Mouse (Mus musculus) E14TG2a.4 (cell line): ENCODE data around the gene Cilp2.

Experiments
- CTCF ChIP-seq: conservative IDR thresholded peaks from 2 replicates; pipeline ENCODE4 v1.5.1; 2014; ENCODE audit warnings: low read length
- POU5F1 ChIP-seq: IDR thresholded peaks from 2 replicates; pipeline ENCODE4 v1.6.1; 2014; ENCODE audit warnings: low read length, borderline replicate concordance

DNA sequence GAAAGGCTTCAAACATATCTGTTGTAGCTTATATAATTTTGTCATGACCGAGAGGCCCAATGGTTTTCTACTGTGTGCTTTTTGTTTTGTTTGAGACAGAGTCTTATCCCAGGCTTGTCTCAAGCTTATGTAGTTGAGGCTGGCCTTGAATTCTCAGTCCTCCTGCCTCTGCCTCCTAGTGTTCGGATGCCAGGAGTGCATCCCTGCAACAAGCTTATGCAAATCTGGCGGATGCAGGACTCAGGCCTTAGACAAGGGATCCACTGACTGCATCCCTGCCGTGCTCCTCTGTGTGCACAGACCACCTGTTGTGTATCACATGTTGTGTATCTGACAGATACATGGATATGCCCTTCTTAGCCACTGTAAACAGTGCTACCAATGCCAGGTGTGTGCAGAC is 26.7 kb downstream of the Cilp2 start:
- TF ChIP-seq CTCF (peak; percentile 44), POU5F1 (no peak)
